Mouse (Mus musculus) lung, embryonic 14.5 days (tissue): ENCODE data around the gene Plxnc1. TPM values are rescaled to one million over a fixed set of nuclear protein-coding genes. Genes with fewer than 3 reads are reported as not detected.
A peak's percentile ranks its signal among the peaks of the same experiment; 100 is the strongest.

ENCODE experiments used
- ATAC-seq: fragments of 200-750 bp; cut with Nextera tagmentation; 2 replicates; pipeline ENCODE4 v1.8.0; 2017; ENCODE audit warnings: mild to moderate bottlenecking, moderate TSS enrichment, moderate library complexity; ENCODE audit not compliant: insufficient read depth
- DNase-seq: peaks from one replicate; pipeline ENCODE4 v3.0.0-alpha.2; 2015
- H3K27ac ChIP-seq: fragments of 300-500 bp; sonication (generic); 2 replicates; pipeline ENCODE4 v1.5.1; 2014; ENCODE audit warnings: low read depth, mild to moderate bottlenecking, moderate library complexity
- H3K27me3 ChIP-seq: fragments of 300-500 bp; sonication (generic); 2 replicates; pipeline ENCODE4 v1.6.1; 2014; ENCODE audit warnings: low read length, control low read depth; ENCODE audit not compliant: insufficient read depth
- H3K36me3 ChIP-seq: fragments of 300-500 bp; sonication (generic); 2 replicates; pipeline ENCODE4 v1.6.1; 2014; ENCODE audit warnings: control low read depth; ENCODE audit not compliant: insufficient read depth
- H3K4me1 ChIP-seq: fragments of 300-500 bp; sonication (generic); 2 replicates; pipeline ENCODE4 v1.6.1; 2014; ENCODE audit warnings: antibody characterized with exemption, control low read depth; ENCODE audit not compliant: insufficient read depth
- H3K4me2 ChIP-seq: fragments of 300-500 bp; sonication (generic); 2 replicates; pipeline ENCODE4 v1.6.1; 2014; ENCODE audit warnings: mild to moderate bottlenecking
- H3K4me3 ChIP-seq: fragments of 300-500 bp; sonication (generic); 2 replicates; pipeline ENCODE4 v1.5.1; 2014; ENCODE audit warnings: low read depth, low read length
- H3K9ac ChIP-seq: fragments of 300-500 bp; sonication (generic); 2 replicates; pipeline ENCODE4 v1.6.1; 2014
- H3K9me3 ChIP-seq: fragments of 300-500 bp; sonication (generic); 2 replicates; pipeline ENCODE4 v1.6.1; 2016; ENCODE audit warnings: low read depth, low read length, control low read depth
- CTCF ChIP-seq: IDR thresholded peaks from 2 replicates; pipeline ENCODE4 v1.5.1; 2016; ENCODE audit warnings: antibody characterized with exemption, low read depth
- whole genome bisulfite sequencing: fragments of 180-500 bp; shearing (Covaris S2); extraction: QIAGEN DNeasy Blood & Tissue Kit; methylation state at CpG from one replicate; pipeline ENCODE4 v1.1.7; 2014; 5-methylcytosine and 5-hydroxymethylcytosine counted together
- polyA plus RNA-seq: library from polyadenylated mRNA; unstranded; fragments of >200 nt; fragmentation: Nextera tagmentation; extraction: Ambion mirVana; gene quantifications from 2 replicates; pipeline ENCODE4 v1.2.1, GENCODE M21; 2014

Gene Plxnc1
- polyA plus RNA-seq, 1 experiment from 2014 or later = 11.7 TPM

DNA sequence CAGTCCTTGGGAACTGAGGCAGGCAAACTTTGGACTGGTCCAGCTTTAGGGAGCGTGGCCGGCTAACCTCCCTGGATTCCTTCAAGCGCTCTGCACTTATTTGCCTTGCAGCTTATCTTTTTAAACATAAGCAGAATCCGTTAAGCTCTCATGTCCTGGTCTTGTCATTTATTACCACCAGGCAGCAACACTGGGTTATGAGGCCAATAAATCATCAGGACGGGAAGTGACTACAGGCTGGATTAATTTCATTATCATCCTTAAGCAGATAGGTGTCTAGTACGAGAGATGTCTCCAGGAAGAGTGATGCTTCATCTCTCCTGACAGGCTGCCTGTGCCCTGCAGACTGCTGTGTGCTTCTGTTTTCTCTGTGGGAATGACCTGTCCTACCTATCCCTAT, 136.4 kb downstream of the Plxnc1 start:
- H3K27me3 ChIP-seq = no peaks in the 10 kb centered on the region
- no peak overlapping the region for H3K4me2 ChIP-seq
- H3K9ac ChIP-seq = no peak overlapping the region
- DNase-seq = no peak
- no peak overlapping the region for H3K4me3 ChIP-seq
- 35% methylated on average over 6 of the region's 6 CpGs for whole genome bisulfite sequencing
- H3K4me1 ChIP-seq = no peaks in the 10 kb centered on the region; the same call in 1 of the 2 replicates
- H3K27ac ChIP-seq = no peak overlapping the region
- no peak for ATAC-seq
- 0 out of 2 replicates have a peak, but pooled peaks cover 4% of the 10 kb centered on the region for H3K36me3 ChIP-seq
- H3K9me3 ChIP-seq = no peaks in the 10 kb centered on the region
- no peak for TF ChIP-seq CTCF

DNA sequence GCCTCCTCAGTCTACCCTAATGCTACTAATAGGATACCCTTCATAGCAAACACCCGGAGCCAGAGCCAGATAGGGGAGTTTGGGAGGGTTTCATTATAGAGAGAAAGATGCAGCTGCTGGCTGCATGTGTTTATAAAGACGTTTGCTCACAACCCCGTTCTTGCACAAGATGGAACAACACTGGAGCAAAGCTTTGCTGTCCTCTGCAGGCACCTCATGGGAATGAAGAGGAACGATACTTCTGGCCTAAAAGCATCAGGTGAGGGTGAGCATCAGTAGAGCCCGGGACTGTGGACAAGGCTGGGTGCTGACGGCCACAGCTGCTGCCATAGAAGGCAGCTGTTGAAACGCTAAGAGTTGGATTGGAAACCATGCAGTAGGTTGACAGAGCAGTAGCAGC, 137.3 kb downstream of the Plxnc1 start:
- Histone ChIP-seq H3K4me1 (no peaks in the 10 kb centered on the region; the same call in 1 of the 2 replicates), H3K27ac (no peak overlapping the region), H3K9me3 (no peaks in the 10 kb centered on the region), H3K36me3 (0 out of 2 replicates have a peak, but pooled peaks cover 4% of the 10 kb centered on the region), H3K4me2 (no peak overlapping the region), H3K4me3 (no peak overlapping the region), H3K9ac (no peak overlapping the region), H3K27me3 (no peaks in the 10 kb centered on the region)
- peak; percentile 43 for TF ChIP-seq CTCF
- ATAC-seq = no peak
- 46% methylated on average over 7 of the region's 7 CpGs for WGBS
- DNase-seq = no peak

- Histone ChIP-seq H3K27me3 (no peaks in the 10 kb centered on the region), H3K9me3 (no peaks in the 10 kb centered on the region), H3K9ac (no peak overlapping the region), H3K36me3 (peaks cover 3% of the 10 kb centered on the region; the same call in 1 of the 2 replicates), H3K4me2 (no peak overlapping the region), H3K27ac (no peak overlapping the region), H3K4me3 (no peak overlapping the region), H3K4me1 (no peaks in the 10 kb centered on the region; the same call in 1 of the 2 replicates)
- no peak for TF ChIP-seq CTCF
- peak; percentile 59 for DNase-seq
- WGBS = 63% methylated on average over 1 of the region's 1 CpGs
- no peak for ATAC-seq
Observed at GRCm38 (mm10) chr10:94804909-94805220, 139.8 kb downstream of the Plxnc1 start.

- H3K4me3 ChIP-seq = no peak overlapping the region
- H3K9me3 ChIP-seq = no peaks in the 10 kb centered on the region
- DNase-seq = peak; percentile 68
- WGBS = 36% methylated on average over 10 of the region's 10 CpGs
- peak; percentile 71; the same call in 1 of the 2 replicates for ATAC-seq
- no peaks in the 10 kb centered on the region; the same call in 1 of the 2 replicates for H3K4me1 ChIP-seq
- H3K36me3 ChIP-seq = peaks cover 3% of the 10 kb centered on the region; the same call in 1 of the 2 replicates
- no peak overlapping the region for H3K9ac ChIP-seq
- no peak overlapping the region for H3K27ac ChIP-seq
- H3K4me2 ChIP-seq = no peak overlapping the region
- TF ChIP-seq CTCF = no peak
- H3K27me3 ChIP-seq = no peaks in the 10 kb centered on the region
Observed at GRCm38 (mm10) chr10:94804029-94804908, 140.4 kb downstream of the Plxnc1 start.

- 67% methylated on average over 7 of the region's 7 CpGs for WGBS
- Histone ChIP-seq H3K9me3 (no peaks in the 10 kb centered on the region), H3K4me1 (no peaks in the 10 kb centered on the region; the same call in 1 of the 2 replicates), H3K4me3 (no peak overlapping the region), H3K36me3 (peaks cover 14% of the 10 kb centered on the region; the same call in 1 of the 2 replicates), H3K27me3 (no peaks in the 10 kb centered on the region), H3K9ac (no peak overlapping the region), H3K27ac (no peak overlapping the region), H3K4me2 (no peak overlapping the region)
- no peak for TF ChIP-seq CTCF
- ATAC-seq = no peak
- no peak for DNase-seq
Observed at GRCm38 (mm10) chr10:94800677-94801354, 143.8 kb downstream of the Plxnc1 start.

- DNase-seq = no peak
- H3K9me3 ChIP-seq = no peaks in the 10 kb centered on the region
- H3K9ac ChIP-seq = no peak overlapping the region
- H3K27me3 ChIP-seq = no peaks in the 10 kb centered on the region
- H3K27ac ChIP-seq = no peak overlapping the region
- ATAC-seq = no peak
- no peak overlapping the region for H3K4me3 ChIP-seq
- H3K36me3 ChIP-seq = peaks cover 20% of the 10 kb centered on the region; the same call in 1 of the 2 replicates
- no peaks in the 10 kb centered on the region; the same call in 1 of the 2 replicates for H3K4me1 ChIP-seq
- no peak overlapping the region for H3K4me2 ChIP-seq
- WGBS = 35% methylated on average over 2 of the region's 2 CpGs
- TF ChIP-seq CTCF = no peak
Observed at GRCm38 (mm10) chr10:94799485-94800239, 145.0 kb downstream of the Plxnc1 start.
